Mouse (Mus musculus) bone marrow, adult 2 months (tissue): ENCODE results near the gene Sf3b2. TPM values are rescaled to one million over a fixed set of nuclear protein-coding genes. Genes with fewer than 3 reads are reported as not detected.

Experiments
- H3K27ac ChIP-seq: fragments of 200-500 bp; 2 replicates; pipeline ENCODE4 v1.5.1; 2012; ENCODE audit warnings: low read depth, mild to moderate bottlenecking, control low read depth, inconsistent platforms, low read length; ENCODE audit not compliant: control insufficient read depth, poor library complexity, insufficient read depth
- H3K4me1 ChIP-seq: fragments of 200-500 bp; 2 replicates; pipeline ENCODE4 v1.6.1; 2011; ENCODE audit warnings: low read length; ENCODE audit not compliant: control insufficient read depth, insufficient read depth
- H3K4me3 ChIP-seq: fragments of 200-500 bp; replicated peaks from 2 replicates; pipeline ENCODE3; 2011; ENCODE audit warnings: mild to moderate bottlenecking, low read depth, low read length, control low read depth; ENCODE audit not compliant: control insufficient read depth
- CTCF ChIP-seq: fragments of 200-500 bp; IDR thresholded peaks from 2 replicates; pipeline ENCODE4 v1.5.1; 2011; ENCODE audit warnings: low read length, control low read depth; ENCODE audit not compliant: control insufficient read depth, insufficient read depth
- POLR2A ChIP-seq: fragments of 200-500 bp; IDR thresholded peaks from 2 replicates; pipeline ENCODE4 v1.6.1; 2011; ENCODE audit warnings: low read depth, mild to moderate bottlenecking, control low read depth, low read length, borderline replicate concordance; ENCODE audit not compliant: control insufficient read depth
- WGBS: fragments of 180-500 bp; shearing (Covaris S2); methylation state at CpG from one replicate; pipeline ENCODE4 v1.1.7; 2018; 5-methylcytosine and 5-hydroxymethylcytosine counted together
- polyA plus RNA-seq: library from polyadenylated mRNA; stranded (reverse); fragments of >200 nt; gene quantifications from 2 replicates; pipeline ENCODE4 v1.2.4, GENCODE M21; 2011; ENCODE audit warnings: low replicate concordance; ENCODE audit not compliant: missing spikeins, insufficient read depth, insufficient read length

Gene Sf3b2
- polyA plus RNA-seq, 1 experiment, result 101 TPM

DNA sequence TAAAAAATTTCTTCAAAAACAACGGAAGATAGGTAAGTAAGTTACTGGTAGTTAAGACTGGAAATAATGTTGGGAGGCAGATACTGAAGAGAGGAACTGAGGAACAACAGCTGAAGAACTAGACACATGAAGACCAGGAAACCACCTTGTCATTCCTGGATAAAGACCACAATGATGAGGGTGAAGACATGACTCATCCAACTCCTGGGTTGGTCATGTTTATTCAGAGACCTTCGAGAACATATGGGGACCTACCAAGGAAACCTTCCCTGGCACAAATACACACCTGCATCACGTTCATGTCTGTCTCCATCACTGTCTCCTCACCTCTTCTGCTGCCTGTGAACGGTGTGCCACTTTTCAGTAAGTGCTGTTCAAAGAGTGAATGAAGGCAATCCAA, 71.2 kb downstream of the Sf3b2 start:
- H3K4me1 ChIP-seq, result no peaks in the 10 kb centered on the region
- no peak for TF ChIP-seq POLR2A
- no peak for TF ChIP-seq CTCF
- H3K4me3 ChIP-seq, result no peak overlapping the region
- WGBS, result 83% methylated on average over 4 of the region's 4 CpGs
- H3K27ac ChIP-seq, result no peak overlapping the region

Other genes with a start within 250 kb of the Sf3b2 start
- gene Rin1, start 245.0 kb downstream of the Sf3b2 start, polyA plus RNA-seq, result 0.68 and 3.6 TPM in 2 replicates
- gene Cd248, start 227.4 kb downstream of the Sf3b2 start, polyA plus RNA-seq, result 0.50 and 1.9 TPM in 2 replicates
- not detected in 2 replicates for gene Tmem151a, start 209.9 kb downstream of the Sf3b2 start, polyA plus RNA-seq
- gene Yif1a, start 206.9 kb downstream of the Sf3b2 start, polyA plus RNA-seq, result 6.1 and 15.0 TPM in 2 replicates
- gene Cnih2, start 196.9 kb downstream of the Sf3b2 start, polyA plus RNA-seq, result 0.74 and 2.3 TPM in 2 replicates
- gene Rab1b, start 188.4 kb downstream of the Sf3b2 start, polyA plus RNA-seq, result 25.0 and 31.8 TPM in 2 replicates
- 7.0 and 21.9 TPM in 2 replicates for gene Klc2, start 176.9 kb downstream of the Sf3b2 start, polyA plus RNA-seq
- gene Pacs1, start 22.3 kb downstream of the Sf3b2 start, polyA plus RNA-seq, result 12.0 and 16.5 TPM in 2 replicates
- 0.82 TPM in 1 of 2 replicates, not detected in the other for gene Gal3st3, start 2.9 kb upstream of the Sf3b2 start, polyA plus RNA-seq
- not detected in 2 replicates for gene Catsper1, start 40.3 kb upstream of the Sf3b2 start, polyA plus RNA-seq
- not detected in 2 replicates for gene Cst6, start 54.1 kb upstream of the Sf3b2 start, polyA plus RNA-seq
- 26.5 and 37.8 TPM in 2 replicates for gene Eif1ad, start 71.3 kb upstream of the Sf3b2 start, polyA plus RNA-seq
- 117 and 121 TPM in 2 replicates for gene Banf1, start 71.7 kb upstream of the Sf3b2 start, polyA plus RNA-seq
- 161 and 213 TPM in 2 replicates for gene Sart1, start 93.2 kb upstream of the Sf3b2 start, polyA plus RNA-seq
- not detected in 2 replicates for gene Tsga10ip, start 107.1 kb upstream of the Sf3b2 start, polyA plus RNA-seq
- gene Drap1, start 129.5 kb upstream of the Sf3b2 start, polyA plus RNA-seq, result 169 and 195 TPM in 2 replicates
- gene AI837181, start 129.7 kb upstream of the Sf3b2 start, polyA plus RNA-seq, result 7.0 and 21.5 TPM in 2 replicates
- not detected in 2 replicates for gene Fosl1, start 152.1 kb upstream of the Sf3b2 start, polyA plus RNA-seq
- 4.3 and 8.0 TPM in 2 replicates for gene Ccdc85b, start 162.4 kb upstream of the Sf3b2 start, polyA plus RNA-seq
- 76.0 and 88.6 TPM in 2 replicates for gene Fibp, start 165.2 kb upstream of the Sf3b2 start, polyA plus RNA-seq
- 9.5 and 20.6 TPM in 2 replicates for gene Ctsw, start 173.1 kb upstream of the Sf3b2 start, polyA plus RNA-seq
- gene Efemp2, start 178.5 kb upstream of the Sf3b2 start, polyA plus RNA-seq, result 229 and 236 TPM in 2 replicates
- gene Mus81, start 192.9 kb upstream of the Sf3b2 start, polyA plus RNA-seq, result 43.1 and 55.9 TPM in 2 replicates
- gene Cfl1, start 195.0 kb upstream of the Sf3b2 start, polyA plus RNA-seq, result 441 and 478 TPM in 2 replicates
- gene 1700020D05Rik, start 208.3 kb upstream of the Sf3b2 start, polyA plus RNA-seq, result 4.0 and 4.8 TPM in 2 replicates
- gene Snx32, start 215.1 kb upstream of the Sf3b2 start, polyA plus RNA-seq, result 15.6 and 32.5 TPM in 2 replicates